Mouse (Mus musculus) cerebellum, adult 2 months (tissue): Measurements from ENCODE around the gene Nhp2.

Experiments used
- CTCF ChIP-seq: fragments of 200-500 bp; IDR thresholded peaks from 2 replicates; pipeline ENCODE4 v1.5.1; 2011; ENCODE audit warnings: low read depth, mild to moderate bottlenecking, control low read depth, low read length, moderate library complexity, borderline replicate concordance; ENCODE audit not compliant: insufficient read depth
- POLR2A ChIP-seq: fragments of 200-500 bp; IDR thresholded peaks from 2 replicates; pipeline ENCODE4 v1.6.1; 2011; ENCODE audit warnings: low read length, control low read depth, borderline replicate concordance; ENCODE audit not compliant: insufficient read depth

- TF ChIP-seq CTCF (no peak), POLR2A (no peak)
These were observed 19.0 kb downstream of the Nhp2 start for GRCm38 (mm10) chr11:51638497-51638896.
